Mouse (Mus musculus) kidney, adult 2 months (tissue): Measurements from ENCODE around the gene Adgrl2. TPM values are rescaled to one million over a fixed set of nuclear protein-coding genes. Genes with fewer than 3 reads are reported as not detected.

Source experiments
- DNase-seq: peaks from one replicate; pipeline ENCODE4 v3.0.0; 2021
- H3K27ac ChIP-seq: fragments of 200-500 bp; 2 replicates; pipeline ENCODE4 v1.5.1; 2012; ENCODE audit warnings: low read depth, low read length, control low read depth, inconsistent platforms; ENCODE audit not compliant: insufficient read depth
- H3K27me3 ChIP-seq: fragments of 200-500 bp; replicated peaks from 2 replicates; pipeline ENCODE4 v1.6.1; 2012; ENCODE audit warnings: mild to moderate bottlenecking, moderate library complexity, low read length, inconsistent platforms; ENCODE audit not compliant: control insufficient read depth, insufficient read depth
- H3K36me3 ChIP-seq: fragments of 200-500 bp; 2 replicates; pipeline ENCODE4 v1.6.1; 2012; ENCODE audit warnings: mild to moderate bottlenecking, moderate library complexity, low read length, inconsistent platforms; ENCODE audit not compliant: control insufficient read depth, insufficient read depth
- H3K4me1 ChIP-seq: fragments of 200-500 bp; 2 replicates; pipeline ENCODE4 v1.6.1; 2011; ENCODE audit warnings: low read length; ENCODE audit not compliant: control insufficient read depth, insufficient read depth
- H3K4me3 ChIP-seq: fragments of 200-500 bp; 2 replicates; pipeline ENCODE4 v1.5.1; 2011; ENCODE audit warnings: mild to moderate bottlenecking, low read depth, low read length, control low read depth; ENCODE audit not compliant: insufficient read depth
- CTCF ChIP-seq: fragments of 200-500 bp; conservative IDR thresholded peaks from 2 replicates; pipeline ENCODE4 v1.5.1; 2011; ENCODE audit warnings: low read depth, mild to moderate bottlenecking, control low read depth, low read length, moderate library complexity, mixed read lengths; ENCODE audit not compliant: insufficient read depth, insufficient read length
- POLR2A ChIP-seq: fragments of 200-500 bp; IDR thresholded peaks from one replicate; pipeline ENCODE4 v1.6.1; 2011; ENCODE audit warnings: low read depth, low read length, control low read depth
- WGBS: fragments of 180-500 bp; shearing (Covaris S2); methylation state at CpG from one replicate; pipeline ENCODE4 v1.1.7; 2018; 5-methylcytosine and 5-hydroxymethylcytosine counted together
- polyA plus RNA-seq: library from polyadenylated mRNA; depleted of rRNA; stranded (reverse); fragments of >200 nt; gene quantifications from 2 replicates; pipeline ENCODE4 v1.2.3, GENCODE M21; 2012

The Adgrl2 gene
- polyA plus RNA-seq, 1 experiment, result 22.4 TPM

DNA sequence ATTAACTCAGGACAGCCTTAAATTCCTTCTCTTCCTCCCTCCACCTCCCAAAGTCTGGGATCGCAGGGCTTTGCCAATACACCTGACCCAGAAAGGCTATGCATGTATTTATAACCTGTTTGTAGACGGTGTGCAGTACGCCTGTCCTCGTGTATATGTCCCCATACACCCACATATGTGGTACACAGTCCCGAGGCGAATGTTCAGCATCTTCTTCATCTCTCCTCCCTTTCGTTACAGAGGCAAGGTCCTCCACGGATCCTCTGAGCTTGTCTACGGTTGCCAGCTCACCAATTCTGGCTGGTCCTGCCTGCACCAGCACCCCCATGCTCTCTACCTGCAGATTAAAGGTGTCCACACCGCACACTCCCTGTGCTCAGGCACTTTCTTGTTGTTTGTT lies 30.1 kb downstream of the Adgrl2 start:
- Histone ChIP-seq H3K4me1 (peaks cover 20% of the 10 kb centered on the region), H3K27ac (no peak overlapping the region), H3K4me3 (no peak overlapping the region), H3K27me3 (no peaks in the 10 kb centered on the region), H3K36me3 (no peaks in the 10 kb centered on the region)
- TF ChIP-seq CTCF (no peak), POLR2A (no peak)
- WGBS, result 65% methylated on average over 10 of the region's 10 CpGs
- DNase-seq, result no peak

- DNase-seq, result peak; percentile 69
Observed at GRCm38 (mm10) chr3:148959327-148960025, 30.9 kb downstream of the Adgrl2 start.

DNA sequence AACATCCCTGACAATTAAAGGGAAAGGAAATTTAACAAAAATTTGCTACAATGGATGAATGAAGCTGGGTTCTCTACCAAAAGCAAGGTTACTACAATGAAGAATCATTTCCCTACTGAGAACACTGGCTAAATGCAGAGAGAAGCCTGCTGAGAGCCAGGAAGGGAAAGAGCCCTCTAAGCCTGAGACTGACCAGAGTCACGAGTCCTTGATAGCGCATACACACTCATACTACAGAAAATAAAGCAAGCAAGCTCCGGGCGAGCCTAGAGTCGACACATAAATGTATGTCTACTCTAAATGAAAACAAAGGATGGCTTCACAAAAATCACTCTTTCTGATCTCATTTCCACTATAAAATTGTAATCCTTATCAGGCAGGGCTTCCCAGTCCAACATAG lies 31.6 kb downstream of the Adgrl2 start:
- no peak overlapping the region for H3K27ac ChIP-seq
- 75% methylated on average over 5 of the region's 5 CpGs for WGBS
- H3K27me3 ChIP-seq, result no peaks in the 10 kb centered on the region
- no peak for DNase-seq
- no peak for TF ChIP-seq CTCF
- TF ChIP-seq POLR2A, result no peak
- no peaks in the 10 kb centered on the region for H3K36me3 ChIP-seq
- H3K4me1 ChIP-seq, result peaks cover 13% of the 10 kb centered on the region; the same call in 1 of the 2 replicates
- H3K4me3 ChIP-seq, result no peak overlapping the region

More at GRCm38 (mm10) chr3:148959327-148960025, 30.9 kb downstream of the Adgrl2 start:
- Histone ChIP-seq H3K27ac (no peak overlapping the region), H3K27me3 (no peaks in the 10 kb centered on the region), H3K4me3 (peak overlapping the region; percentile 42), H3K36me3 (no peaks in the 10 kb centered on the region), H3K4me1 (peaks cover 16% of the 10 kb centered on the region; the same call in 1 of the 2 replicates)
- WGBS, result 5% methylated on average over 15 of the region's 15 CpGs
- no peak for TF ChIP-seq POLR2A
- TF ChIP-seq CTCF, result no peak

DNA sequence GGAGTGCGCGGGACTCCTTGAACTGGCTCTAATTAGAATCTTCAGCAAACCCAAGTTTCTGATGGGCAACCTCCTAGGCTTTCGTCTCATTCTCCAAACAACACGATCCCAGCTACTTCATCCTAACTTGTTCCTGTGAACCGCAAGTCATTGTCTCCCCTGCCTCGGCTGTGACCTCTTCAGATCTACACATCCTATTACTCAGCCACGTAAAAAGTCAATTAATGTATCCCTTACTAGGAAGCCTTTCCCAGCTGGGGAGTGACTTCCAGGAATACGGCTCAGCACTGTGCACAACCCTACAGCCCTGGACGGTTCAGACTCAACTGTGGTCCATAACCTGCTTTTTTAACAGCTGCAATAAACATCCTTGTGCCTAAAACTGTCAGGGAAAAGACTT lies 32.2 kb downstream of the Adgrl2 start:
- Histone ChIP-seq H3K36me3 (no peaks in the 10 kb centered on the region), H3K4me3 (no peak overlapping the region), H3K27me3 (no peaks in the 10 kb centered on the region), H3K4me1 (peaks cover 12% of the 10 kb centered on the region; the same call in 1 of the 2 replicates), H3K27ac (no peak overlapping the region)
- DNase-seq, result no peak
- WGBS, result 65% methylated on average over 9 of the region's 9 CpGs
- TF ChIP-seq POLR2A (no peak), CTCF (no peak)

DNA sequence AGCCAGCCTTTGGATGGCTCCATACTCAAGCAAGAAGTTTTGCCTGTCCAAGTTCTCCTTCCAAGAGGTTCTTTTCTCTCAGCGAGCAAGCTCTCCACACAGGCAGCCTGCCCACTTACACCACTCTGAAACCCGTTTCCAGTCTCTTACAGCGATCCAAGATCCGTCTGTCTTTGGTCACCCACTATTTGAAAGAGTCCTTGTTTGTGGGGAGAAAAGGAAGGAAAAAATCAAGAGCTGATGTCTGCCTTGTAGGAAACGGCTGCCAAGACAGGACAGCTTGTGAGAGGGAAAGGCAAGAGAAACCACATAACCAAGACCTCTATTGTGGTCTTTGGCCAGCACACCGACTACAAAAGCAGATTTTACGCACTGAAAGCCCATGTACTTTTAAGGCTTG lies 33.5 kb downstream of the Adgrl2 start:
- no peak for TF ChIP-seq CTCF
- no peak for TF ChIP-seq POLR2A
- H3K36me3 ChIP-seq, result no peaks in the 10 kb centered on the region
- H3K27ac ChIP-seq, result no peak overlapping the region
- no peak for DNase-seq
- no peak overlapping the region for H3K4me3 ChIP-seq
- no peaks in the 10 kb centered on the region for H3K27me3 ChIP-seq
- WGBS, result 84% methylated on average over 7 of the region's 7 CpGs
- peaks cover 12% of the 10 kb centered on the region; the same call in 1 of the 2 replicates for H3K4me1 ChIP-seq

- H3K27ac ChIP-seq, result no peak overlapping the region
- H3K4me1 ChIP-seq, result no peaks in the 10 kb centered on the region
- no peak overlapping the region for H3K4me3 ChIP-seq
- H3K36me3 ChIP-seq, result no peaks in the 10 kb centered on the region
- no peak for DNase-seq
- 84% methylated on average over 8 of the region's 8 CpGs for WGBS
- no peaks in the 10 kb centered on the region for H3K27me3 ChIP-seq
- TF ChIP-seq POLR2A (no peak), CTCF (no peak)
Observed at GRCm38 (mm10) chr3:148949796-148950195, 40.6 kb downstream of the Adgrl2 start.

- 73% methylated on average over 9 of the region's 9 CpGs for WGBS
- H3K36me3 ChIP-seq, result no peaks in the 10 kb centered on the region
- no peak overlapping the region for H3K27ac ChIP-seq
- no peak for DNase-seq
- no peaks in the 10 kb centered on the region for H3K27me3 ChIP-seq
- no peaks in the 10 kb centered on the region for H3K4me1 ChIP-seq
- no peak for TF ChIP-seq CTCF
- no peak for TF ChIP-seq POLR2A
- no peak overlapping the region for H3K4me3 ChIP-seq
Observed at GRCm38 (mm10) chr3:148947805-148948405, 42.5 kb downstream of the Adgrl2 start.
